Mouse (Mus musculus) embryonic facial prominence, embryonic 11.5 days (tissue): ENCODE measurements around the gene Rapgef1. TPM values are rescaled to one million over a fixed set of nuclear protein-coding genes. Genes with fewer than 3 reads are reported as not detected.
A peak's percentile ranks its signal among the peaks of the same experiment; 100 is the strongest.
"Not testable (repeated sequence)": the region's sequence is repeated elsewhere in the genome, so short reads cannot be mapped to it uniquely, and the experiment has no call there.

ENCODE experiments used
- ATAC-seq: fragments of 200-750 bp; cut with Nextera tagmentation; replicated peaks from 2 replicates; pipeline ENCODE4 v1.8.0; 2017; ENCODE audit warnings: low read depth; ENCODE audit not compliant: insufficient number of reproducible peaks, low FRiP score, low TSS enrichment
- DNase-seq: peaks from one replicate; pipeline ENCODE4 v3.0.0-alpha.2; 2015; ENCODE audit warnings: low spot score
- H3K27ac ChIP-seq: fragments of 300-500 bp; sonication (generic); replicated peaks from 2 replicates; pipeline ENCODE4 v1.5.1; 2014; ENCODE audit warnings: mild to moderate bottlenecking, low read depth, low read length, control low read depth
- H3K27me3 ChIP-seq: fragments of 300-500 bp; sonication (generic); 2 replicates; pipeline ENCODE4 v1.6.1; 2014; ENCODE audit warnings: mild to moderate bottlenecking, low read length, moderate library complexity, mixed read lengths; ENCODE audit not compliant: control insufficient read depth, insufficient read depth
- H3K36me3 ChIP-seq: fragments of 300-500 bp; sonication (generic); replicated peaks from 2 replicates; pipeline ENCODE4 v1.6.1; 2014; ENCODE audit warnings: low read depth, mild to moderate bottlenecking, low read length, moderate library complexity, mixed read lengths; ENCODE audit not compliant: control insufficient read depth, insufficient read depth
- H3K4me1 ChIP-seq: fragments of 300-500 bp; sonication (generic); 2 replicates; pipeline ENCODE4 v1.6.1; 2014; ENCODE audit warnings: low read length, mixed read lengths; ENCODE audit not compliant: control insufficient read depth, insufficient read depth
- H3K4me2 ChIP-seq: fragments of 300-500 bp; sonication (generic); 2 replicates; pipeline ENCODE4 v1.6.1; 2014; ENCODE audit warnings: low read depth, mild to moderate bottlenecking, control low read depth, low read length, moderate library complexity
- H3K4me3 ChIP-seq: fragments of 300-500 bp; sonication (generic); 2 replicates; pipeline ENCODE4 v1.5.1; 2014; ENCODE audit warnings: low read depth, low read length, control low read depth
- H3K9ac ChIP-seq: fragments of 300-500 bp; sonication (generic); replicated peaks from 2 replicates; pipeline ENCODE4 v1.6.1; 2014; ENCODE audit warnings: mild to moderate bottlenecking, control low read depth, low read length
- H3K9me3 ChIP-seq: fragments of 300-500 bp; sonication (generic); replicated peaks from 2 replicates; pipeline ENCODE4 v1.6.1; 2016; ENCODE audit warnings: mild to moderate bottlenecking, low read length, inconsistent platforms, mixed read lengths; ENCODE audit not compliant: control insufficient read depth
- WGBS: fragments of 180-500 bp; shearing (Covaris S2); extraction: QIAGEN DNeasy Blood & Tissue Kit; methylation state at CpG from one replicate; pipeline ENCODE4 v1.1.7; 2014; 5-methylcytosine and 5-hydroxymethylcytosine counted together
- polyA plus RNA-seq: library from polyadenylated mRNA; unstranded; fragments of >200 nt; fragmentation: Nextera tagmentation; extraction: Ambion mirVana; gene quantifications from 2 replicates; pipeline ENCODE4 v1.2.1, GENCODE M21; 2014

Gene Rapgef1
- polyA plus RNA-seq, 1 experiment from 2014 or later, result 14.0 TPM

DNA sequence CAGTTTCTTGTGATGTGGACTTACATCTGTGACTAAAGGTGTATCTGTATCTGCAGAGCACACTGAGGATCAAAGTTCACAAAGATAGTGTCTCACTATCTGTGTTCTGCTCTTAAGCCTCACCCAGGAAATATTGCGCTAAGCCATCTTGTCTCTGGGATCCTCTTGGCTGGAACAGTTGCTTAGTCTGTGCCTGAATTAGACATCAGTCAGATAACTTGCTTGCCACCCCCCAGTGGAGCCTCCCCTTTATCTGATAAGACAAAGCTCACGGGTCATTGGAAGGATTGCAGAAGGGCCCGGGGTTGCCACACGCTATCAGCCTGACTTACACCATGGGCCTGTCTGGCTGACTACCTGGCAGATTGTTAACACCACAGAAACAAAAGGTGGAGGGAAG, 153.8 kb downstream of the Rapgef1 start:
- DNase-seq (no peak), ATAC-seq (no peak)
- no peaks in the 10 kb centered on the region for H3K4me1 ChIP-seq
- H3K27ac ChIP-seq, result no peak overlapping the region
- no peaks in the 10 kb centered on the region for H3K9me3 ChIP-seq
- H3K9ac ChIP-seq, result no peak overlapping the region
- no peaks in the 10 kb centered on the region for H3K27me3 ChIP-seq
- no peak overlapping the region for H3K4me3 ChIP-seq
- H3K4me2 ChIP-seq, result no peak overlapping the region
- WGBS, result 97% methylated on average over 4 of the region's 4 CpGs
- peaks cover 8% of the 10 kb centered on the region for H3K36me3 ChIP-seq

DNA sequence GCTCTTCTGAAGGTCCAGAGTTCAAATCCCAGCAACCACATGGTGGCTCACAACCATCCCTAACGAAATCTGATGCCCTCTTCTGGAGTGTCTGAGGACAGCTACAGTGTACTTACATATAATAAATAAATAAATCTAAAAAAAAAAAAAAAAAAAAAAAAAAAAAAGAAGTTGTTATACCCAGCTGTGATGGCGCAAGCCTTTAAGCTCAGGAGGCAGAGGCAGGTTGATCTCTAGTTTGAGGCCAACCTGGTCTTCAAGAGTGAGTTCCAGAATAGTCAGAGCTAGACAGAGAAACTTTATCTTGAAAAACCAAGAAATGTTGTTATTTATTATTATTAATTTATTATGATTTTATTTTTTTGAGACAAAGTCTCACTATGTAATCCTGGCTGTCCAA, 161.7 kb downstream of the Rapgef1 start:
- not testable (repeated sequence) for DNase-seq, H3K4me1 ChIP-seq, H3K27ac ChIP-seq, H3K9me3 ChIP-seq, H3K9ac ChIP-seq, H3K4me2 ChIP-seq, ATAC-seq, H3K27me3 ChIP-seq, H3K4me3 ChIP-seq
- H3K36me3 ChIP-seq, result peaks cover 36% of the 10 kb centered on the region
- WGBS, result 94% methylated on average over 2 of the region's 2 CpGs

GRCm38 (mm10) chr2:29784290-29784689, 164.8 kb downstream of the Rapgef1 start:
- H3K27me3 ChIP-seq, result no peaks in the 10 kb centered on the region
- ATAC-seq, result no peak
- no peak overlapping the region for H3K9ac ChIP-seq
- H3K36me3 ChIP-seq, result peaks cover 26% of the 10 kb centered on the region
- H3K4me2 ChIP-seq, result no peak overlapping the region
- no peak overlapping the region for H3K4me3 ChIP-seq
- no peaks in the 10 kb centered on the region for H3K9me3 ChIP-seq
- H3K27ac ChIP-seq, result no peak overlapping the region
- no peaks in the 10 kb centered on the region; the same call in 1 of the 2 replicates for H3K4me1 ChIP-seq
- DNase-seq, result no peak
- WGBS, result 68% methylated on average over 4 of the region's 4 CpGs

GRCm38 (mm10) chr2:29787104-29787917, 167.8 kb downstream of the Rapgef1 start, which contains the start of gene Coq4:
Gene Coq4 (plus strand): TSS chr2:29787493.
- H3K27me3 ChIP-seq, result no peaks in the 10 kb centered on the region
- H3K4me3 ChIP-seq, result peak within 1 kb of the TSS; percentile 84
- peak within 1 kb of the TSS; percentile 75 for H3K4me2 ChIP-seq
- 2% methylated on average over 31 of the region's 31 CpGs for WGBS
- H3K4me1 ChIP-seq, result no peaks in the 10 kb centered on the region; the same call in 1 of the 2 replicates
- H3K36me3 ChIP-seq, result peaks cover 15% of the 10 kb centered on the region
- 0 out of 2 replicates have a peak within 1 kb of the TSS, but pooled peaks have one; percentile 8 for H3K27ac ChIP-seq
- peak within 1 kb of the TSS; percentile 81 for H3K9ac ChIP-seq
- peak; percentile 97 for DNase-seq
- peak; percentile 77 for ATAC-seq
- H3K9me3 ChIP-seq, result no peaks in the 10 kb centered on the region

DNA sequence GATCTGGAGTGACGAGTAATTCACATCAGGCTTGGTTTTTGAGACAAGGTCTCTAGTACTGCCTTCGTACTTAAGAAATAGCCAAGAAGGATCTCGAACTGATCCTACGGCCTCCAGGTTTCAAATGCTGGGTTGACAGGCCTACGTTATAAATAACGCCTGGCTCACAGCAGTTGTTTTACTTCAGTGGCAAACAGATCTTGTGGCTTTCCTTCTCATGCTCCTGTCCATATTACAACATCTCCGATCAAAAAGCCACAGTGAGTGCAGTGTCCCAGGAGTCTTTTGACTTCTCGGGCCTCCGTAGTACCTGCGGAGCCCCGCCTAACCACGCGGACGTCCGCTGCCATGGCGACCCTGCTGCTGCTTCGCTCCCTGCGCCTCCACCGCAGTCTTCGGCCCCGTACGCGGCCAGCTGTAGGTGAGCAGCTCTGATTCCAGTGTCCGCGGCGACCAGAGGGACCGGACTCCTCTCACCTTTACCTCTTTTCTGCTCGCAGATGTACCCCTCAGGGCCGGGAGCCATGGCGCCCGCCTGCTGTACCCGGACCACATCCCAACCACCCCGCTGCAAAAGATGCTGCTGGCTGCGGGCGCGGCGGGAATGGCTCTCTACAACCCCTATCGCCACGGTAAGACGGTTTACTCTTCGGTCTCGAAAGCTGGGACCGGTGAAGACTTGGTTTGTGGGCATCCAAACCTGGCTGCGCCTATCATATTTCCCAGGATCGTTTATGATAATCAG, 168.6 kb downstream of the Rapgef1 start, which contains the start of gene Trub2:
Trub2 (minus strand) TSS at position 566 of the 745 bp plus-strand sequence.
- H3K4me1 ChIP-seq, result no peaks in the 10 kb centered on the region; the same call in 1 of the 2 replicates
- H3K9ac ChIP-seq, result peak within 1 kb of the TSS; percentile 81
- H3K27ac ChIP-seq, result 0 out of 2 replicates have a peak within 1 kb of the TSS, but pooled peaks have one; percentile 8
- peak; percentile 81 for DNase-seq
- peak within 1 kb of the TSS; percentile 84 for H3K4me3 ChIP-seq
- WGBS, result under 1% methylated on average over 45 of the region's 45 CpGs
- H3K9me3 ChIP-seq, result no peaks in the 10 kb centered on the region
- ATAC-seq, result peak; percentile 87
- peak within 1 kb of the TSS; percentile 75 for H3K4me2 ChIP-seq
- peaks cover 13% of the 10 kb centered on the region for H3K36me3 ChIP-seq
- no peaks in the 10 kb centered on the region for H3K27me3 ChIP-seq

Other genes starting within 250 kb of the Rapgef1 start
- 0.25 TPM in 1 of 2 replicates, not detected in the other for gene Gm13420, start 132.0 kb downstream of the Rapgef1 start, polyA plus RNA-seq
- gene Gm13547, start 139.6 kb downstream of the Rapgef1 start, polyA plus RNA-seq, result not detected in 2 replicates
- gene Coq4, start 167.8 kb downstream of the Rapgef1 start, polyA plus RNA-seq, result 34.6 and 39.2 TPM in 2 replicates
- 29.1 and 32.3 TPM in 2 replicates for gene Trub2, start 168.8 kb downstream of the Rapgef1 start, polyA plus RNA-seq
- 11.0 and 11.3 TPM in 2 replicates for gene Slc27a4, start 182.9 kb downstream of the Rapgef1 start, polyA plus RNA-seq
- gene Urm1, start 200.4 kb downstream of the Rapgef1 start, polyA plus RNA-seq, result 17.6 and 18.4 TPM in 2 replicates
- 6.1 and 7.5 TPM in 2 replicates for gene Cercam, start 249.4 kb downstream of the Rapgef1 start, polyA plus RNA-seq